Mouse (Mus musculus): ENCODE measurements around the gene Kcnma1.

Kcnma1 gene

GRCm38 (mm10) chr14:24014391-24014790 lies at the start of gene Kcnma1:
Kcnma1 (minus strand) TSS chr14:24014491.
- no peak for DNase-seq (ENCODE audit: low spot score)

- no peak for DNase-seq (ENCODE audit: low spot score)
Measured at GRCm38 (mm10) chr14:24059747-24060146, 45.5 kb upstream of the Kcnma1 start.

- no peak for DNase-seq (ENCODE audit: low spot score)
Measured at GRCm38 (mm10) chr14:24059287-24059686, 45.0 kb upstream of the Kcnma1 start.

- no peak for DNase-seq (ENCODE audit: low spot score)
Measured at GRCm38 (mm10) chr14:24051821-24052220, 37.5 kb upstream of the Kcnma1 start.

GRCm38 (mm10) chr14:24036609-24037008 lies 22.3 kb upstream of the Kcnma1 start:
- no peak for DNase-seq (ENCODE audit: low spot score)

GRCm38 (mm10) chr14:24036208-24036535 lies 21.9 kb upstream of the Kcnma1 start:
- no peak for DNase-seq (ENCODE audit: low spot score)

- DNase-seq (ENCODE audit: low spot score) = no peak
Measured at GRCm38 (mm10) chr14:24035486-24036207, 21.4 kb upstream of the Kcnma1 start.

GRCm38 (mm10) chr14:24032876-24033389 lies 18.6 kb upstream of the Kcnma1 start:
- DNase-seq (ENCODE audit: low spot score) = no peak

- no peak for DNase-seq (ENCODE audit: low spot score)
Measured at GRCm38 (mm10) chr14:24032201-24032600, 17.9 kb upstream of the Kcnma1 start.

- no peak for DNase-seq (ENCODE audit: low spot score)
Measured at GRCm38 (mm10) chr14:24020718-24021117, 6.4 kb upstream of the Kcnma1 start.

- DNase-seq (ENCODE audit: low spot score) = no peak
Measured at GRCm38 (mm10) chr14:24009978-24010377, 4.3 kb downstream of the Kcnma1 start.

GRCm38 (mm10) chr14:24008252-24008651 lies 6.0 kb downstream of the Kcnma1 start:
- DNase-seq (ENCODE audit: low spot score) = no peak

GRCm38 (mm10) chr14:24006276-24006675 lies 8.0 kb downstream of the Kcnma1 start:
- DNase-seq (ENCODE audit: low spot score) = no peak

GRCm38 (mm10) chr14:24004471-24005271 lies 9.6 kb downstream of the Kcnma1 start:
- no peak for DNase-seq (ENCODE audit: low spot score)

- no peak for DNase-seq (ENCODE audit: low spot score)
Measured at GRCm38 (mm10) chr14:24003450-24004381, 10.6 kb downstream of the Kcnma1 start.

GRCm38 (mm10) chr14:24002647-24003046 lies 11.6 kb downstream of the Kcnma1 start:
- DNase-seq (ENCODE audit: low spot score) = no peak

GRCm38 (mm10) chr14:23997912-23998311 lies 16.4 kb downstream of the Kcnma1 start:
- no peak for DNase-seq (ENCODE audit: low spot score)

GRCm38 (mm10) chr14:23995831-23996230 lies 18.5 kb downstream of the Kcnma1 start:
- DNase-seq (ENCODE audit: low spot score) = no peak

- DNase-seq (ENCODE audit: low spot score) = no peak
Measured at GRCm38 (mm10) chr14:23990871-23991270, 23.4 kb downstream of the Kcnma1 start.

- no peak for DNase-seq (ENCODE audit: low spot score)
Measured at GRCm38 (mm10) chr14:23989696-23990095, 24.6 kb downstream of the Kcnma1 start.

GRCm38 (mm10) chr14:23982205-23982604 lies 32.1 kb downstream of the Kcnma1 start:
- DNase-seq (ENCODE audit: low spot score) = no peak

GRCm38 (mm10) chr14:23974685-23975084 lies 39.6 kb downstream of the Kcnma1 start:
- DNase-seq (ENCODE audit: low spot score) = no peak

Data from spleen, adult 12 weeks (tissue).